Mouse (Mus musculus): ENCODE measurements around the gene Myo15. TPM values are rescaled to one million over a fixed set of nuclear protein-coding genes. Genes with fewer than 3 reads are reported as not detected.

Gene Myo15
- polyA plus RNA-seq, 1 experiment: 8.2 TPM

- TF ChIP-seq POLR2A (IDR thresholded peaks at IDR 0.05; ENCODE audit: control insufficient read depth, low read depth, low read length) (no peak), CTCF (IDR thresholded peaks at IDR 0.05; ENCODE audit: control insufficient read depth, insufficient read depth, insufficient replicate concordance, low read depth, low read length) (no peak)
- Histone ChIP-seq H3K36me3 (ENCODE audit: control insufficient read depth, insufficient read depth, low read length) (no peaks in the 10 kb centered on the region), H3K4me3 (ENCODE audit: control insufficient read depth, low read depth, low read length) (no peak overlapping the region), H3K4me1 (ENCODE audit: control insufficient read depth, insufficient read depth, low read length) (no peaks in the 10 kb centered on the region), H3K27me3 (ENCODE audit: control insufficient read depth, insufficient read depth, low read length) (no peaks in the 10 kb centered on the region), H3K27ac (ENCODE audit: control insufficient read depth, insufficient read depth, low read depth, low read length) (no peak overlapping the region)
Measured at GRCm38 (mm10) chr11:60522027-60522426, 52.9 kb downstream of the Myo15 start.

DNA sequence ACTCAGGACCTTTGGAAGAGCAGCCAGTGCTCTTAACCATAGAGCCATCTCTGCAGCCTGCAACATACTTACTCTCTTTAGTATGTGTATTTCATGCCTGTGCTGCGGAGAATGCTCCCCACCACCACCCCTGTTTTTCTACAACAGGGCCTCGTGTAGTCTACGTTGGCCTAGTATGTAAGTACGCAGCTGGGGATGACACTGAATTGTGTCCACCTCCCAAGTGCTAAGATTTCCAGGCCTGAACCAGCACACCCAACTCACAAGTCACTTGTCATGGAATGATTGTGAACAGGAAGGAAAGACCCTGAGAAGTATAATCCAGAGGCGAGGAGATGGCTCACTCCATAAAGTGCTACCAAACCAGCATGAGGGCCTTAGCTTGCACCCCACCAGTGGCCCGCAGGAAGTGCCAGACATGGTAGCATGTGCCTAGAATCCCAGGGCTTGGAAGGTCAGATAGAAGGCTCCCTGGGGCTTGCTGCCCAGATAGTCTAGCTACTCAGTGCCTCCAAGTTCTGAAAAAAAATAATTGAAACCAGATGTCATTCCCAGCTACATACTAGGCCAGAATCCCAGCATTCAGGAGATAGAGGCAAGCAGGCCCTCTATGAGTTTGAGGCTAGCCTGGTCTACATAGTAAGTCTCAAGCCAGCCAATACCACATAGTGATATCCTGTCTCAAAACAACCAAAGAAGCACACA is 53.7 kb downstream of the Myo15 start:
- TF ChIP-seq POLR2A (IDR thresholded peaks at IDR 0.05; ENCODE audit: control insufficient read depth, low read depth, low read length) (no peak), CTCF (IDR thresholded peaks at IDR 0.05; ENCODE audit: control insufficient read depth, insufficient read depth, insufficient replicate concordance, low read depth, low read length) (no peak)
- H3K4me1 ChIP-seq (ENCODE audit: control insufficient read depth, insufficient read depth, low read length): no peaks in the 10 kb centered on the region

GRCm38 (mm10) chr11:60526461-60526860 is 57.3 kb downstream of the Myo15 start:
- H3K4me1 ChIP-seq (ENCODE audit: control insufficient read depth, insufficient read depth, low read length): no peaks in the 10 kb centered on the region
- no peaks in the 10 kb centered on the region for H3K27me3 ChIP-seq (ENCODE audit: control insufficient read depth, insufficient read depth, low read length)
- no peaks in the 10 kb centered on the region for H3K36me3 ChIP-seq (ENCODE audit: control insufficient read depth, insufficient read depth, low read length)
- no peak for TF ChIP-seq POLR2A (IDR thresholded peaks at IDR 0.05; ENCODE audit: control insufficient read depth, low read depth, low read length)
- no peak for TF ChIP-seq CTCF (IDR thresholded peaks at IDR 0.05; ENCODE audit: control insufficient read depth, insufficient read depth, insufficient replicate concordance, low read depth, low read length)
- H3K27ac ChIP-seq (ENCODE audit: control insufficient read depth, insufficient read depth, low read depth, low read length): no peak overlapping the region
- H3K4me3 ChIP-seq (ENCODE audit: control insufficient read depth, low read depth, low read length): no peak overlapping the region

More for the DNA sequence above, 53.7 kb downstream of the Myo15 start:
- H3K27me3 ChIP-seq (ENCODE audit: control insufficient read depth, insufficient read depth, low read length): no peaks in the 10 kb centered on the region
- no peak overlapping the region for H3K27ac ChIP-seq (ENCODE audit: control insufficient read depth, insufficient read depth, low read depth, low read length)
- no peak overlapping the region for H3K4me3 ChIP-seq (ENCODE audit: control insufficient read depth, low read depth, low read length)
- H3K36me3 ChIP-seq (ENCODE audit: control insufficient read depth, insufficient read depth, low read length): no peaks in the 10 kb centered on the region

DNA sequence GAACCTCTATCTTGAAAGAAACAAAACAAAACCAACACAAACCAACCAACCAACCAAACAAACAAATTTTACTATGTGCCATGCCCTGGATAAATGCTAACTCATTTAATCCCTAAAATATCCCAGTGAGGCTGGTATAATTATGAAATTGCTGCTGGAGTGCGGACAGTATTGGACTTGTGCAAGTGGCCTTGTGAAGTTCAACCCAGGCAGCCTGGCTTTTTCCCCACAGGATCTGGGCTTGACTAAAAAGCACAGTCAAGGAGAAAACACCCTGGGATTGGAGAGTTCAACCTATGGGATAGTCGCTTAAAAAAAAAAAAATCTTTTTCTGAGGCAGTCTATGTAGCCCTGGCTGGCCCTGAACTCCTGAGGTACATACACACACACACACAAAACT is 66.5 kb downstream of the Myo15 start:
- Histone ChIP-seq H3K27me3 (ENCODE audit: control insufficient read depth, insufficient read depth, low read length) (no peaks in the 10 kb centered on the region), H3K36me3 (ENCODE audit: control insufficient read depth, insufficient read depth, low read length) (no peaks in the 10 kb centered on the region), H3K4me1 (ENCODE audit: control insufficient read depth, insufficient read depth, low read length) (peaks cover 20% of the 10 kb centered on the region), H3K27ac (ENCODE audit: control insufficient read depth, insufficient read depth, low read depth, low read length) (no peak overlapping the region; the same call in 1 of the 2 replicates), H3K4me3 (ENCODE audit: control insufficient read depth, low read depth, low read length) (no peak overlapping the region)
- TF ChIP-seq CTCF (IDR thresholded peaks at IDR 0.05; ENCODE audit: control insufficient read depth, insufficient read depth, insufficient replicate concordance, low read depth, low read length) (no peak), POLR2A (IDR thresholded peaks at IDR 0.05; ENCODE audit: control insufficient read depth, low read depth, low read length) (no peak)

DNA sequence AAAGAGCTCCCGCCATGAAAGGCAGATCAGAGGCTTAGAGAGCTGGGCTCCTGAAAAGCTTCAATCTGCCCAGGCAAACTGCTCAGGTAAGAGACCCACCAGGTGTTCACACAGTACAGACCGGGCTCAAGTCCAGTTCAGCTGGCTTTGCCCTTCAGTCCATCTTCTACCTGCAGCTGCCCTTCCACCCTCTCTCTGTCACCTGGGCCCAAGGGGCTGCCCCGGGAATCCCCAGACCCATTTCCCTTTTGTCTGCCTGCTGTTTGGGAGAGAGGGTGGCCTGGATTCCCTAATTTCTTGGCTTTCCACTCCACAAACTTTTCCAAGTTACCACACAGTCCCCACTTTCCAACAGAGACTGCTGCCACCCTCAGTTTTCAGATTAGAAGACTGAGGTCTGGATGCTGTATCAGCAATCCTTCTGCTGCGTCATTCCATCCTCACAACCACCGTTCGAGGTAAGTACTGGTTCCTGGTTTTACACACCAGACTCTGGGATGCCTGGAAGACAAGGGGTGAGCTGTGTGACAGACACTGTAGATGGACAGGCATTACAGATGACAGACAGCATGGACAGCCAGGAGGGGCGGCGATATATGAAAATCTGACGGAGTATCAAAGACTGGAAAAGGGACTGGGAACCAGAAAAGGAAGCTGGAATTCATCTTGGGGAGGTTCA is 67.2 kb downstream of the Myo15 start, which contains the start of gene Alkbh5:
TSS of gene Alkbh5 (plus strand) at position 202 of the 679 bp plus-strand sequence.
- Histone ChIP-seq H3K36me3 (ENCODE audit: control insufficient read depth, insufficient read depth, low read length) (no peaks in the 10 kb centered on the region; the same call in 1 of the 2 replicates), H3K4me1 (ENCODE audit: control insufficient read depth, insufficient read depth, low read length) (peaks cover 22% of the 10 kb centered on the region), H3K4me3 (ENCODE audit: control insufficient read depth, low read depth, low read length) (peak within 1 kb of the TSS; percentile 90), H3K27me3 (ENCODE audit: control insufficient read depth, insufficient read depth, low read length) (no peaks in the 10 kb centered on the region), H3K27ac (ENCODE audit: control insufficient read depth, insufficient read depth, low read depth, low read length) (peak within 1 kb of the TSS; percentile 93)
- TF ChIP-seq POLR2A (IDR thresholded peaks at IDR 0.05; ENCODE audit: control insufficient read depth, low read depth, low read length): no peak
- TF ChIP-seq CTCF (IDR thresholded peaks at IDR 0.05; ENCODE audit: control insufficient read depth, insufficient read depth, insufficient replicate concordance, low read depth, low read length): no peak

GRCm38 (mm10) chr11:60536859-60537467 is 67.8 kb downstream of the Myo15 start:
- H3K36me3 ChIP-seq (ENCODE audit: control insufficient read depth, insufficient read depth, low read length): no peaks in the 10 kb centered on the region; the same call in 1 of the 2 replicates
- TF ChIP-seq CTCF (IDR thresholded peaks at IDR 0.05; ENCODE audit: control insufficient read depth, insufficient read depth, insufficient replicate concordance, low read depth, low read length) (no peak), POLR2A (IDR thresholded peaks at IDR 0.05; ENCODE audit: control insufficient read depth, low read depth, low read length) (peak; percentile 62)
- peak overlapping the region; percentile 93 for H3K27ac ChIP-seq (ENCODE audit: control insufficient read depth, insufficient read depth, low read depth, low read length)

More at GRCm38 (mm10) chr11:60536859-60537467, 67.8 kb downstream of the Myo15 start:
- Histone ChIP-seq H3K27me3 (ENCODE audit: control insufficient read depth, insufficient read depth, low read length) (no peaks in the 10 kb centered on the region), H3K4me3 (ENCODE audit: control insufficient read depth, low read depth, low read length) (peak overlapping the region; percentile 90), H3K4me1 (ENCODE audit: control insufficient read depth, insufficient read depth, low read length) (peaks cover 22% of the 10 kb centered on the region)

Data from testis, adult 2 months (tissue).